ENCODE assay signal across 9 mouse cellular contexts in genomic region chr7:3666921-3667391, GRCm38 (mm10). TPM values are rescaled to one million over a fixed set of nuclear protein-coding genes. Genes with fewer than 3 reads are reported as not detected.
DNase-seq lines count a peak whose midpoint lies in the region; ATAC-seq and TF ChIP-seq lines count a peak whose summit lies in the region.
"Had no signal": no experiment of that assay in that cellular context is flagged by ENCODE, and none has a peak within 500 bp of the region (broad histone marks: within the 10 kb centered on the region; RNA-seq: fewer than 3 reads in every experiment).

No protein-coding gene starts in this region.

- H3K27ac ChIP-seq in kidney, embryonic 16.5 days (ENCODE audit: low read length) = no peak overlapping the region
- H3K27ac ChIP-seq in hindbrain, embryonic 13.5 days = no peak overlapping the region
- no peak overlapping the region for H3K27ac ChIP-seq in cerebellum, adult 2 months (ENCODE audit: insufficient read depth, low read length)
- H3K27ac ChIP-seq: midbrain, embryonic 12.5 days had no signal

- WGBS in kidney, embryonic 16.5 days = 20% methylated on average over 14 of the region's 14 CpGs
- 20% methylated on average over 14 of the region's 14 CpGs for WGBS in hindbrain, embryonic 13.5 days
- 27% methylated on average over 14 of the region's 14 CpGs for WGBS in cerebellum, adult 2 months

- no peak for TF ChIP-seq CTCF in cerebellum, adult 2 months (IDR thresholded peaks at IDR 0.05; ENCODE audit: borderline replicate concordance, insufficient read depth, low read depth, low read length)

- peak overlapping the region; percentile 7; the same call in 1 of the 2 replicates for H3K4me3 ChIP-seq in kidney, embryonic 16.5 days (ENCODE audit: low read length)
- H3K4me3 ChIP-seq in hindbrain, embryonic 13.5 days = peak overlapping the region; percentile 4; the same call in 1 of the 2 replicates
- H3K4me3 ChIP-seq in cerebellum, adult 2 months (replicated peaks; ENCODE audit: insufficient read depth, low read depth, low read length) = no peak overlapping the region
- H3K4me3 ChIP-seq: midbrain, embryonic 12.5 days had no signal

- peaks cover 17% of the 10 kb centered on the region for H3K4me1 ChIP-seq in kidney, embryonic 16.5 days (ENCODE audit: insufficient read depth, low read length)
- peaks cover 28% of the 10 kb centered on the region for H3K4me1 ChIP-seq in hindbrain, embryonic 13.5 days (replicated peaks)
- no peaks in the 10 kb centered on the region; the same call in 1 of the 2 replicates for H3K4me1 ChIP-seq in cerebellum, adult 2 months (ENCODE audit: control insufficient read depth, insufficient read depth, low read length)

- no peak for DNase-seq in kidney, adult 9 months
- DNase-seq in adrenal gland, postnatal 14 days = peak; percentile 54
- DNase-seq in cerebellum, adult 2 months = no peak
- no peak for DNase-seq in testis, postnatal 14 days (ENCODE audit: low spot score)
- DNase-seq in ovary, postnatal 14 days (ENCODE audit: low spot score) = no peak

- H3K9ac ChIP-seq in kidney, embryonic 16.5 days (replicated peaks; ENCODE audit: low read length) = 0 out of 2 replicates have a peak overlapping the region, but pooled peaks have one; percentile 28
- no peak overlapping the region for H3K9ac ChIP-seq in hindbrain, embryonic 13.5 days
- H3K9ac ChIP-seq: midbrain, embryonic 12.5 days had no signal

- no peak for ATAC-seq in kidney, embryonic 16.5 days (ENCODE audit: low FRiP score, low TSS enrichment)
- ATAC-seq in hindbrain, embryonic 13.5 days (ENCODE audit: low FRiP score) = no peak
- ATAC-seq in megakaryocyte progenitor cell, adult 5-6 weeks (replicated peaks; ENCODE audit: poor library complexity) = peak; percentile 18

- H3K9me3 ChIP-seq in kidney, embryonic 16.5 days (ENCODE audit: low read length) = no peaks in the 10 kb centered on the region
- H3K9me3 ChIP-seq in hindbrain, embryonic 13.5 days = no peaks in the 10 kb centered on the region
- H3K9me3 ChIP-seq: midbrain, embryonic 12.5 days had no signal

- no peaks in the 10 kb centered on the region for H3K27me3 ChIP-seq in kidney, embryonic 16.5 days (ENCODE audit: insufficient read depth, low read length)
- no peaks in the 10 kb centered on the region for H3K27me3 ChIP-seq in hindbrain, embryonic 13.5 days
- no peaks in the 10 kb centered on the region for H3K27me3 ChIP-seq in cerebellum, adult 2 months (ENCODE audit: control insufficient read depth, insufficient read depth, low read length)
- H3K27me3 ChIP-seq: midbrain, embryonic 12.5 days had no signal

- H3K4me2 ChIP-seq in kidney, embryonic 16.5 days (replicated peaks; ENCODE audit: low read depth, low read length) = peak overlapping the region; percentile 37
- no peak overlapping the region for H3K4me2 ChIP-seq in hindbrain, embryonic 13.5 days
- H3K4me2 ChIP-seq: midbrain, embryonic 12.5 days had no signal

- no peak for TF ChIP-seq POLR2A in cerebellum, adult 2 months (IDR thresholded peaks at IDR 0.05; ENCODE audit: borderline replicate concordance, insufficient read depth, low read length)

- peaks cover 11% of the 10 kb centered on the region for H3K36me3 ChIP-seq in kidney, embryonic 16.5 days (ENCODE audit: insufficient read depth, low read length)
- H3K36me3 ChIP-seq in hindbrain, embryonic 13.5 days = peaks cover 11% of the 10 kb centered on the region

RNA-seq across cellular contexts. Expression of gene Leng1, which starts 1.3 kb away (rescaled TPM):
- polyA plus RNA-seq in kidney, embryonic 16.5 days (2015; fragmentation: Nextera tagmentation; extraction: Ambion mirVana) = 16.7 and 17.4 TPM in 2 replicates
- 14.7 and 15.9 TPM in 2 replicates for total RNA-seq in adrenal gland, postnatal 14 days (2021)
- 15.8 and 16.3 TPM in 2 replicates for polyA plus RNA-seq in hindbrain, embryonic 13.5 days (2015; fragmentation: Nextera tagmentation; extraction: Ambion mirVana)
- total RNA-seq in megakaryocyte progenitor cell, adult 5-6 weeks (2015) = 6.1 and 9.4 TPM in 2 replicates
- total RNA-seq in megakaryocyte progenitor cell, adult 5-6 weeks (2017) = 7.9 and 10.3 TPM in 2 replicates
- 12.0 and 12.9 TPM in 2 replicates for polyA plus RNA-seq in cerebellum, adult 2 months (2012; rRNA removed)

RNA-seq across cellular contexts. Expression of gene Tmc4, which starts 10.4 kb away (rescaled TPM):
- polyA plus RNA-seq in kidney, embryonic 16.5 days (2015; fragmentation: Nextera tagmentation; extraction: Ambion mirVana) = 25.3 and 29.1 TPM in 2 replicates
- 5.6 and 6.9 TPM in 2 replicates for total RNA-seq in adrenal gland, postnatal 14 days (2021)
- polyA plus RNA-seq in hindbrain, embryonic 13.5 days (2015; fragmentation: Nextera tagmentation; extraction: Ambion mirVana) = 4.7 and 5.8 TPM in 2 replicates
- total RNA-seq in megakaryocyte progenitor cell, adult 5-6 weeks (2015) = 4.4 and 8.4 TPM in 2 replicates
- total RNA-seq in megakaryocyte progenitor cell, adult 5-6 weeks (2017) = 2.9 and 3.2 TPM in 2 replicates
- polyA plus RNA-seq in cerebellum, adult 2 months (2012; rRNA removed) = 10.8 and 11.7 TPM in 2 replicates

RNA-seq across cellular contexts. Expression of gene Cnot3, which starts 21.9 kb away (rescaled TPM):
- 65.3 and 71.6 TPM in 2 replicates for polyA plus RNA-seq in kidney, embryonic 16.5 days (2015; fragmentation: Nextera tagmentation; extraction: Ambion mirVana)
- total RNA-seq in adrenal gland, postnatal 14 days (2021) = 63.5 and 63.7 TPM in 2 replicates
- 47.1 and 49.9 TPM in 2 replicates for polyA plus RNA-seq in hindbrain, embryonic 13.5 days (2015; fragmentation: Nextera tagmentation; extraction: Ambion mirVana)
- 114 and 122 TPM in 2 replicates for total RNA-seq in megakaryocyte progenitor cell, adult 5-6 weeks (2015)
- total RNA-seq in megakaryocyte progenitor cell, adult 5-6 weeks (2017) = 20.0 and 25.3 TPM in 2 replicates
- polyA plus RNA-seq in cerebellum, adult 2 months (2012; rRNA removed) = 60.9 and 61.1 TPM in 2 replicates

RNA-seq across cellular contexts. Expression of gene Tsen34, which starts 25.7 kb away (rescaled TPM):
- 286 and 341 TPM in 2 replicates for polyA plus RNA-seq in kidney, embryonic 16.5 days (2015; fragmentation: Nextera tagmentation; extraction: Ambion mirVana)
- 97.1 and 101 TPM in 2 replicates for total RNA-seq in adrenal gland, postnatal 14 days (2021)
- polyA plus RNA-seq in hindbrain, embryonic 13.5 days (2015; fragmentation: Nextera tagmentation; extraction: Ambion mirVana) = 233 and 242 TPM in 2 replicates
- total RNA-seq in megakaryocyte progenitor cell, adult 5-6 weeks (2015) = 15.0 and 19.4 TPM in 2 replicates
- 17.7 and 21.0 TPM in 2 replicates for total RNA-seq in megakaryocyte progenitor cell, adult 5-6 weeks (2017)
- polyA plus RNA-seq in cerebellum, adult 2 months (2012; rRNA removed) = 112 and 115 TPM in 2 replicates

RNA-seq across cellular contexts. Expression of gene Mboat7, which starts 26.4 kb away (rescaled TPM):
- 70.5 and 73.9 TPM in 2 replicates for polyA plus RNA-seq in kidney, embryonic 16.5 days (2015; fragmentation: Nextera tagmentation; extraction: Ambion mirVana)
- 51.8 and 55.3 TPM in 2 replicates for total RNA-seq in adrenal gland, postnatal 14 days (2021)
- 64.3 and 69.0 TPM in 2 replicates for polyA plus RNA-seq in hindbrain, embryonic 13.5 days (2015; fragmentation: Nextera tagmentation; extraction: Ambion mirVana)
- total RNA-seq in megakaryocyte progenitor cell, adult 5-6 weeks (2015) = 49.1 and 51.4 TPM in 2 replicates
- 19.0 and 27.6 TPM in 2 replicates for total RNA-seq in megakaryocyte progenitor cell, adult 5-6 weeks (2017)
- 114 and 115 TPM in 2 replicates for polyA plus RNA-seq in cerebellum, adult 2 months (2012; rRNA removed)
